In the genomic region with DNA sequence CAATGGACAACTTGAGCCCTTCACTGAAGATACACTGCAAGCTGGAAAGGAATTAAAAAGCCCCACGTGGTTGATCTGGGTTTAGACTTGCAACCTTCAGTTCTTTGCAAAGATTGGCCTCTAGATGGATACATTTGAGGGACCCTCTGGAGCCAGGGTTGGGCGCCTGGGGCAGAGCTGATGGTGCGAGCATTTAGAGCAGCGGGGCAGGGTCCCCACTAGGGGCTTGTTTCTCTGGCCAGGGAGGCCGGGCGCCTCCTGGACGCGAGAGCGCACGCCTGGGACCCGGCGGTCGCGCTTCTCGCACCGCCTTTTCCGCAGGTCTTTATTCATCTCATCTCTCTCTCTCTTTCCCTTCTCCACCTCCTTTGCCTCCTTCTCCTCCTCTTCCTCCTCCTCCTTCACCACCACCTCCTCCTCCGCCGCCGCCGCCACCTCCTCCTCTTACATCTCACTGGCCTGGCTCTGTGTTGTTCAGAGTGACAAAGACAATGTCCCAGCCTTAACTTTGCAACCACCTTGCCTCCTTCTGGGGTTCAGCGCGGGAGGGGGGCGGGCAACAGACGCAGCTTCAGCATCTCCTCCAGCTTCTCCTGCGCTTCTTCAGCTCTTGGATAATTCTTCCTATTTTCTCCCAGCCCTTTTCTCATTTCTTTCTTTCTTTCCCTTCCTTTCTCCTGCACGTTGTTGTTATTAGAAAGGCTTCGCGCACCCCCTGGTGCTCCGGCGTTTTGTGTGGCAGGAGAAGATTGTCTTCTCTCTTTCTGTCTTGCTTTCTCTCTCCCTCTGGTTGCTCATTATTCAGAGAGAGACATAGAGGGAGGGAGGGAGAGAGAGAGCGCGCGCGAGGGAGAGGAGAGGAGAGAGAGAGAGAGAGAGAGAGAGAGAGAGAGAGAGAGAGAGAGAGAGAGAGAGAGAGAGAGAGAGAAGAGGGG, we compare ENCODE assay signal across 8 mouse cellular contexts. TPM values are rescaled to one million over a fixed set of nuclear protein-coding genes. Genes with fewer than 3 reads are reported as not detected.
A peak's percentile ranks its signal among the peaks of the same experiment; 100 is the strongest.
DNase-seq lines count a peak whose midpoint lies in the region; ATAC-seq lines count a peak whose summit lies in the region.

No protein-coding gene starts in this region.

- H3K36me3 ChIP-seq in midbrain, embryonic 15.5 days (replicated peaks) = no peaks in the 10 kb centered on the region

- peak overlapping the region; percentile 84 for H3K4me3 ChIP-seq in midbrain, embryonic 15.5 days

- H3K27ac ChIP-seq in midbrain, embryonic 15.5 days = peak overlapping the region; percentile 99

- peak overlapping the region; percentile 96 for H3K9ac ChIP-seq in midbrain, embryonic 15.5 days

- peak; percentile 26 for DNase-seq in gastrocnemius, postnatal 10 days
- no peak for DNase-seq in gastrocnemius, adult 8-10 months (ENCODE audit: low spot score in 2 of 2)
- DNase-seq in Muller cell, postnatal 12 days (ENCODE audit: inconsistent ontology term) = peak; percentile 81
- peak; percentile 84 for DNase-seq in embryo, embryonic 9.5 days (ENCODE audit: extremely low spot score)
- peak; percentile 26 to 33 for DNase-seq in heart, postnatal 14 days
- peak; percentile 54 to 55 for DNase-seq in left cerebral cortex, postnatal 36 days (ENCODE audit: low spot score in 2 of 2)

- intact Hi-C loops in heart, postnatal 14 days (cut with DNase I) = loop anchor here (5.0 to 10.0 kb wide), 4 partner anchors 35 to 1013 kb away; no protein-coding TSS in a partner anchor
- intact Hi-C loops in left cerebral cortex, postnatal 36 days (cut with DNase I) = loop anchor here (5.0 to 10.0 kb wide), 4 partner anchors 60 to 1013 kb away; no protein-coding TSS in a partner anchor

- H3K27me3 ChIP-seq in midbrain, embryonic 15.5 days (replicated peaks) = no peaks in the 10 kb centered on the region

- H3K4me1 ChIP-seq in midbrain, embryonic 15.5 days = peaks cover 13% of the 10 kb centered on the region

- peak; percentile 59 for ATAC-seq in midbrain, embryonic 15.5 days (replicated peaks)
- no peak for ATAC-seq in CD4-positive, CD25-positive, alpha-beta regulatory T cell, adult 4 months

- H3K9me3 ChIP-seq in midbrain, embryonic 15.5 days = no peaks in the 10 kb centered on the region

- H3K4me2 ChIP-seq in midbrain, embryonic 15.5 days = peak overlapping the region; percentile 84

- WGBS in midbrain, embryonic 15.5 days = under 1% methylated on average over 31 of the region's 35 CpGs

RNA-seq across cellular contexts. Expression of a gene that starts 2.5 kb away (rescaled TPM):
- 10 to 100 TPM; 24.0 to 39.0 TPM for total RNA-seq in gastrocnemius, postnatal 10 days (2021)
- total RNA-seq in gastrocnemius, adult 8-10 months (2022) = 10 to 100 TPM; 11.1 to 33.7 (median 15.5) TPM
- 10 to 100 TPM; 13.0 TPM for total RNA-seq in heart, postnatal 14 days (2021)
- 10 to 100 TPM; 37.7 to 71.3 TPM for total RNA-seq in left cerebral cortex, postnatal 36 days (2021)
- polyA plus RNA-seq in midbrain, embryonic 15.5 days (2015; fragmentation: Nextera tagmentation; extraction: Ambion mirVana) = 14.6 and 16.8 TPM in 2 replicates
- polyA plus RNA-seq in CD4-positive, CD25-positive, alpha-beta regulatory T cell, adult 4 months (2017; shearing (Covaris generic)) = not detected

Comparison
In these comparisons a context has a peak if more than half of its experiments do, and no peak if none do; other contexts are left out.
1. DNase-seq: peak in gastrocnemius, postnatal 10 days (single experiment), Muller cell, postnatal 12 days (single experiment), embryo, embryonic 9.5 days (single experiment), heart, postnatal 14 days (2 of 2) and left cerebral cortex, postnatal 36 days (2 of 2); none in gastrocnemius, adult 8-10 months (0 of 2).